Mouse (Mus musculus): ENCODE results near the gene Ndufv3.

Gene Ndufv3

GRCm38 (mm10) chr17:31519946-31520838 lies at the start of gene Ndufv3, which contains the start of gene Wdr4:
Gene Ndufv3 (plus strand): TSS chr17:31520115.
Gene Wdr4 (minus strand): TSS chr17:31519980.
- DNase-seq (ENCODE audit: low spot score in 2 of 2) = peak; percentile 97 to 98

- DNase-seq (ENCODE audit: low spot score in 2 of 2) = no peak
These were observed 49.0 kb upstream of the Ndufv3 start for GRCm38 (mm10) chr17:31470766-31471418.

GRCm38 (mm10) chr17:31474388-31474787 lies 45.5 kb upstream of the Ndufv3 start:
- no peak for DNase-seq (ENCODE audit: low spot score in 2 of 2)

- DNase-seq (ENCODE audit: low spot score in 2 of 2) = no peak
These were observed 41.3 kb upstream of the Ndufv3 start for GRCm38 (mm10) chr17:31478606-31479005.

- no peak for DNase-seq (ENCODE audit: low spot score in 2 of 2)
These were observed 40.6 kb upstream of the Ndufv3 start for GRCm38 (mm10) chr17:31479108-31479844.

GRCm38 (mm10) chr17:31486616-31487198 lies 33.2 kb upstream of the Ndufv3 start:
- no peak for DNase-seq (ENCODE audit: low spot score in 2 of 2)

- no peak for DNase-seq (ENCODE audit: low spot score in 2 of 2)
These were observed 32.4 kb upstream of the Ndufv3 start for GRCm38 (mm10) chr17:31487433-31488060.

GRCm38 (mm10) chr17:31491355-31491754 lies 28.6 kb upstream of the Ndufv3 start:
- DNase-seq (ENCODE audit: low spot score in 2 of 2) = no peak

- peak; percentile 70 to 78 for DNase-seq (ENCODE audit: low spot score in 2 of 2)
These were observed 27.5 kb upstream of the Ndufv3 start for GRCm38 (mm10) chr17:31492416-31492815.

- no peak for DNase-seq (ENCODE audit: low spot score in 2 of 2)
These were observed 24.9 kb upstream of the Ndufv3 start for GRCm38 (mm10) chr17:31494989-31495388.

GRCm38 (mm10) chr17:31497726-31498125 lies 22.2 kb upstream of the Ndufv3 start:
- no peak for DNase-seq (ENCODE audit: low spot score in 2 of 2)

- DNase-seq (ENCODE audit: low spot score in 2 of 2) = no peak
These were observed 20.2 kb upstream of the Ndufv3 start for GRCm38 (mm10) chr17:31499725-31500124.

- DNase-seq (ENCODE audit: low spot score in 2 of 2) = no peak
These were observed 19.5 kb upstream of the Ndufv3 start for GRCm38 (mm10) chr17:31500416-31500815.

- no peak for DNase-seq (ENCODE audit: low spot score in 2 of 2)
These were observed 19.0 kb upstream of the Ndufv3 start for GRCm38 (mm10) chr17:31500908-31501307.

GRCm38 (mm10) chr17:31502261-31502927 lies 17.5 kb upstream of the Ndufv3 start:
- no peak for DNase-seq (ENCODE audit: low spot score in 2 of 2)

GRCm38 (mm10) chr17:31503337-31503736 lies 16.6 kb upstream of the Ndufv3 start:
- DNase-seq (ENCODE audit: low spot score in 2 of 2) = no peak

GRCm38 (mm10) chr17:31503936-31504335 lies 16.0 kb upstream of the Ndufv3 start:
- no peak for DNase-seq (ENCODE audit: low spot score in 2 of 2)

GRCm38 (mm10) chr17:31505013-31505412 lies 14.9 kb upstream of the Ndufv3 start:
- DNase-seq (ENCODE audit: low spot score in 2 of 2) = no peak

GRCm38 (mm10) chr17:31506282-31506681 lies 13.6 kb upstream of the Ndufv3 start:
- no peak for DNase-seq (ENCODE audit: low spot score in 2 of 2)

- no peak for DNase-seq (ENCODE audit: low spot score in 2 of 2)
These were observed 9.0 kb upstream of the Ndufv3 start for GRCm38 (mm10) chr17:31510944-31511343.

Data from frontal cortex, postnatal 14 days (tissue).